Mouse (Mus musculus): ENCODE data around the gene Anks1. TPM values are rescaled to one million over a fixed set of nuclear protein-coding genes. Genes with fewer than 3 reads are reported as not detected.
"Not testable (repeated sequence)": the region's sequence is repeated elsewhere in the genome, so short reads cannot be mapped to it uniquely, and the experiment has no call there.

Gene Anks1
- polyA plus RNA-seq, 1 experiment from 2014 or later, result 67.3 TPM

GRCm38 (mm10) chr17:27968903-27969302, 59.8 kb downstream of the Anks1 start:
- no peak overlapping the region for H3K9ac ChIP-seq (replicated peaks)
- H3K4me2 ChIP-seq (replicated peaks), result no peak overlapping the region
- H3K4me3 ChIP-seq (replicated peaks), result no peak overlapping the region
- H3K36me3 ChIP-seq, result no peaks in the 10 kb centered on the region
- no peaks in the 10 kb centered on the region for H3K27me3 ChIP-seq
- ATAC-seq, result no peak
- 0 out of 2 replicates have a peak, but pooled peaks cover 6% of the 10 kb centered on the region for H3K4me1 ChIP-seq (replicated peaks)
- no peak overlapping the region for H3K27ac ChIP-seq
- WGBS, result 95% methylated on average over 5 of the region's 5 CpGs
- H3K9me3 ChIP-seq, result no peaks in the 10 kb centered on the region

- Histone ChIP-seq H3K36me3 (no peaks in the 10 kb centered on the region), H3K27me3 (no peaks in the 10 kb centered on the region), H3K4me3 (replicated peaks) (no peak overlapping the region), H3K4me1 (replicated peaks) (0 out of 2 replicates have a peak, but pooled peaks cover 2% of the 10 kb centered on the region), H3K9me3 (no peaks in the 10 kb centered on the region), H3K27ac (no peak overlapping the region), H3K4me2 (replicated peaks) (no peak overlapping the region), H3K9ac (replicated peaks) (no peak overlapping the region)
- ATAC-seq, result no peak
- 82% methylated on average over 8 of the region's 8 CpGs for WGBS
Observed at GRCm38 (mm10) chr17:27969365-27969764, 60.3 kb downstream of the Anks1 start.

DNA sequence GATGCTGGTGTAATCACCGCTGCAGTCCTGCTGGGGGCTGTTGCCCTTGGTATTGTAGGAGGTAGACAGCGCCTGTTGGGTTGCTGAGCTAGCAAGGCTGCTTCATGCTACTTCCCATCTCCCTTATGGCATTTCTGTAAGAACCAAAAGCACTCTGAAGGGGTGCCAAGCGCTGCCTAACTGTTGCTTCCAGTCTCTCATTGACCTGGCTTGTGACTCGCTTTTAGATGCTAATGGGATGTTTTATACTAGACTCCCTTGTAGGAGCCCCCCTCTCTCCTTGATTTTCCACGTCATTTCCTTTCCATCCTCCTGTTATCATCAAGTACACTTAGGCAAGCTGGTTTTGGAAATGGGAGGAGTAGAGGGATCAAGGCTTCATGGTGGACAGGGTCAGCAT, 60.8 kb downstream of the Anks1 start:
- Histone ChIP-seq H3K27me3 (no peaks in the 10 kb centered on the region), H3K4me1 (replicated peaks) (no peaks in the 10 kb centered on the region), H3K9me3 (no peaks in the 10 kb centered on the region), H3K4me2 (replicated peaks) (no peak overlapping the region), H3K36me3 (no peaks in the 10 kb centered on the region; the same call in 1 of the 2 replicates), H3K4me3 (replicated peaks) (no peak overlapping the region), H3K9ac (replicated peaks) (no peak overlapping the region), H3K27ac (no peak overlapping the region)
- ATAC-seq, result no peak
- WGBS, result 77% methylated on average over 5 of the region's 5 CpGs

GRCm38 (mm10) chr17:27970305-27970704, 61.2 kb downstream of the Anks1 start:
- 92% methylated on average over 5 of the region's 5 CpGs for WGBS
- H3K9ac ChIP-seq (replicated peaks), result no peak overlapping the region

DNA sequence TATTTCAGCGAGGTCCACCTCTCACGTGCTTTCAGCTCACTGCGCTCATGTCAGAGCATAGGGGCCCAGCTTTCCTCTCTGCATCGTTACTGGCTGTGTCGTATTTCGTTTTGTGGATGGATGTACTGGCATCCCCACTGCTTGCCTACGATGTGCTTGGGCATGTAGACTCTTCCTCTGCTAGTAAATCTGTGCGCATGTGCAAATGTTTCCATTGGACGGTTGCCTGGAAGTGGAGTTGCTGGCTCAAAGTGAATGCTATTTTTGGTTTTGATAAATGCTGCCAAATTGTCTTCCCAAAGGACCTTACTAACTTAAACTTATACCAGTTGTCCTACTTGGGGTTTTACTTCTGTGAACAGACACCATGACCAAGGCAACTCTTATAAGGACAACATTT, 62.4 kb downstream of the Anks1 start:
- Histone ChIP-seq H3K27ac (no peak overlapping the region), H3K4me3 (replicated peaks) (no peak overlapping the region), H3K4me1 (replicated peaks) (no peaks in the 10 kb centered on the region), H3K4me2 (replicated peaks) (no peak overlapping the region), H3K27me3 (no peaks in the 10 kb centered on the region), H3K9me3 (no peaks in the 10 kb centered on the region), H3K36me3 (peaks cover 6% of the 10 kb centered on the region), H3K9ac (replicated peaks) (no peak overlapping the region)
- 96% methylated on average over 9 of the region's 9 CpGs for whole genome bisulfite sequencing
- no peak for ATAC-seq

More at GRCm38 (mm10) chr17:27970305-27970704, 61.2 kb downstream of the Anks1 start:
- no peak overlapping the region for H3K27ac ChIP-seq
- H3K27me3 ChIP-seq, result no peaks in the 10 kb centered on the region
- no peak overlapping the region for H3K4me2 ChIP-seq (replicated peaks)
- H3K4me3 ChIP-seq (replicated peaks), result no peak overlapping the region
- no peak for ATAC-seq
- H3K9me3 ChIP-seq, result no peaks in the 10 kb centered on the region
- H3K4me1 ChIP-seq (replicated peaks), result no peaks in the 10 kb centered on the region
- no peaks in the 10 kb centered on the region; the same call in 1 of the 2 replicates for H3K36me3 ChIP-seq

GRCm38 (mm10) chr17:27973337-27973736, 64.2 kb downstream of the Anks1 start:
- ATAC-seq, result no peak
- Histone ChIP-seq H3K27me3 (no peaks in the 10 kb centered on the region), H3K27ac (no peak overlapping the region), H3K36me3 (peaks cover 25% of the 10 kb centered on the region), H3K4me1 (replicated peaks) (no peaks in the 10 kb centered on the region), H3K4me3 (replicated peaks) (no peak overlapping the region), H3K4me2 (replicated peaks) (no peak overlapping the region), H3K9me3 (no peaks in the 10 kb centered on the region), H3K9ac (replicated peaks) (no peak overlapping the region)
- 92% methylated on average over 4 of the region's 4 CpGs for WGBS

DNA sequence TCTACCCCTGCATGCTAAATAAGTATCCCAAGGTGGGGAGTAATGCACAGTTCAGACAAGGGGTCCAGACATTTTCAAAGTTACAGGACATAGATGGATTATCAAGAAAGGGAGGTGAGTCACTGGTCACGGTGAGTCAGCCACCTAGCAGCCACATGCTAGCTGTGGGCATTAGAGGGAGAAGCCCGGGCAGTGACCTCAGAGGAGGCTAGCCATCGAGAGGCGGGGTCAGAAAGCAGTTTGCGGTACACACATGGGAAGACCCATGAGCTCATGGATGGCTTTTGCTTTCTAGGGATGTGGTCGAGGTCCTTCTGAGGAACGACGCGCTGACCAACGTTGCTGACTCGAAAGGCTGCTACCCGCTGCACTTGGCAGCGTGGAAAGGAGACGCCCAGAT, 67.2 kb downstream of the Anks1 start:
- H3K36me3 ChIP-seq, result peaks cover 38% of the 10 kb centered on the region

GRCm38 (mm10) chr17:27977008-27977636, 68.0 kb downstream of the Anks1 start:
- no peaks in the 10 kb centered on the region for H3K9me3 ChIP-seq
- no peak overlapping the region for H3K4me3 ChIP-seq (replicated peaks)
- no peak for ATAC-seq
- H3K4me1 ChIP-seq (replicated peaks), result no peaks in the 10 kb centered on the region
- H3K27ac ChIP-seq, result no peak overlapping the region
- H3K36me3 ChIP-seq, result peaks cover 38% of the 10 kb centered on the region
- H3K4me2 ChIP-seq (replicated peaks), result no peak overlapping the region
- H3K9ac ChIP-seq (replicated peaks), result no peak overlapping the region
- WGBS, result 89% methylated on average over 3 of the region's 3 CpGs
- no peaks in the 10 kb centered on the region for H3K27me3 ChIP-seq

More for the DNA sequence above, 67.2 kb downstream of the Anks1 start:
- no peak overlapping the region for H3K4me2 ChIP-seq (replicated peaks)
- H3K9me3 ChIP-seq, result no peaks in the 10 kb centered on the region
- H3K9ac ChIP-seq (replicated peaks), result no peak overlapping the region
- H3K4me3 ChIP-seq (replicated peaks), result no peak overlapping the region
- WGBS, result 97% methylated on average over 14 of the region's 14 CpGs
- ATAC-seq, result no peak
- no peak overlapping the region for H3K27ac ChIP-seq
- no peaks in the 10 kb centered on the region for H3K4me1 ChIP-seq (replicated peaks)
- no peaks in the 10 kb centered on the region for H3K27me3 ChIP-seq

- Histone ChIP-seq H3K4me2 (replicated peaks) (no peak overlapping the region), H3K9me3 (no peaks in the 10 kb centered on the region), H3K36me3 (peaks cover 47% of the 10 kb centered on the region), H3K27me3 (no peaks in the 10 kb centered on the region), H3K27ac (no peak overlapping the region), H3K9ac (replicated peaks) (no peak overlapping the region), H3K4me3 (replicated peaks) (no peak overlapping the region), H3K4me1 (replicated peaks) (no peaks in the 10 kb centered on the region)
- ATAC-seq, result no peak
- 95% methylated on average over 3 of the region's 3 CpGs for WGBS
Observed at GRCm38 (mm10) chr17:27980391-27980955, 71.4 kb downstream of the Anks1 start.

GRCm38 (mm10) chr17:27981451-27982069, 72.5 kb downstream of the Anks1 start:
- Histone ChIP-seq H3K4me2 (replicated peaks) (no peak overlapping the region), H3K36me3 (peaks cover 51% of the 10 kb centered on the region), H3K9me3 (no peaks in the 10 kb centered on the region), H3K4me1 (replicated peaks) (no peaks in the 10 kb centered on the region), H3K27ac (no peak overlapping the region), H3K27me3 (no peaks in the 10 kb centered on the region), H3K9ac (replicated peaks) (no peak overlapping the region), H3K4me3 (replicated peaks) (no peak overlapping the region)
- no peak for ATAC-seq
- WGBS, result 91% methylated on average over 5 of the region's 5 CpGs

GRCm38 (mm10) chr17:27982070-27982457, 73.0 kb downstream of the Anks1 start:
- not testable (repeated sequence) for H3K27me3 ChIP-seq; H3K4me2 ChIP-seq (replicated peaks); H3K4me3 ChIP-seq (replicated peaks); H3K4me1 ChIP-seq (replicated peaks); H3K9me3 ChIP-seq; H3K9ac ChIP-seq (replicated peaks); ATAC-seq; H3K27ac ChIP-seq
- peaks cover 51% of the 10 kb centered on the region for H3K36me3 ChIP-seq
- 91% methylated on average over 14 of the region's 14 CpGs for WGBS

- Histone ChIP-seq H3K9me3 (no peaks in the 10 kb centered on the region), H3K27me3 (no peaks in the 10 kb centered on the region), H3K4me2 (replicated peaks) (no peak overlapping the region), H3K9ac (replicated peaks) (no peak overlapping the region), H3K36me3 (peaks cover 51% of the 10 kb centered on the region), H3K4me3 (replicated peaks) (no peak overlapping the region), H3K27ac (no peak overlapping the region), H3K4me1 (replicated peaks) (no peaks in the 10 kb centered on the region)
- 89% methylated on average over 7 of the region's 7 CpGs for WGBS
- no peak for ATAC-seq
Observed at GRCm38 (mm10) chr17:27982712-27983266, 73.7 kb downstream of the Anks1 start.
